Mouse (Mus musculus) left cerebral cortex, postnatal 10 days (tissue): ENCODE measurements around the gene Mis18a. TPM values are rescaled to one million over a fixed set of nuclear protein-coding genes. Genes with fewer than 3 reads are reported as not detected.
A peak's percentile ranks its signal among the peaks of the same experiment; 100 is the strongest.

Source experiments
- DNase-seq, 2 experiments: peaks; one replicate each; pipeline ENCODE4 v3.0.0; 2021 to 2022; ENCODE audit warnings: low spot score in 2 of 2, mixed read lengths in 1 of 2; ENCODE audit errors: extremely low spot score in 1 of 2
- intact Hi-C: fragments of 180-260 bp; cut with DNase I; formaldehyde crosslinking; loops from one replicate; pipeline ENCODE4 v1.15.1; 2025
- total RNA-seq, 2 experiments: library from RNA; stranded (reverse); gene quantifications; 2 replicates each; pipeline ENCODE4 v1.2.3; 2021

Mis18a gene
- total RNA-seq, 2 experiments from 2014 or later = 7.2 to 9.0 TPM

DNA sequence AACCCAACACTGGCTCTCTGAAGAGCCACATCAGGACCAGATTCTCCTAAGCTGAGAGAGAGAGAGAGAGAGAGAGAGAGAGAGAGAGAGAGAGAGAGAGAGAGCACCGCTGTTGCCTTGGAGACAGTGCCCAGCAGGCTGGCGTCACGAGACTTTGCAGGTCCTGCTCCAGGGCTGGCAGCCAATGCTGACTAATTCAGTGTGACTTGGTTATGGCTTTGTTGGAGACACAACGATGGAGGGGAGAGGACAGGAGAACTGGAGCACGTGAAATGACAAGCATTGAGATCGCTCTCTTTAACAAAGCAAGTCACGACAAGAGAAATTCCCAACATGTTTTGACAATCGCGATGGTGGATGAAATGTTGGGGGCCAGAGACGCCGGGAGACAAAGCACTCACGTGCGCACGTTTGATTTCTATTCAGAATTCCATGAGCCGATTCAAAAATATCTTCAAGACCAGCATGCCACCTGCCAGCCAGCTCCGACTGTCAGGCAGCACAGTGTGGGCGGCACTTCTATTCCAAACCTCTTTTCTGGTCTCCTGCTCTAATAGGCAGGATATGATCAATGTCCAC, 17.4 kb downstream of the Mis18a start:
- DNase-seq = peak; percentile 77 to 85
- intact Hi-C loops = loop anchor here (2.0 to 5.0 kb wide), 2 partner anchors 325 to 387 kb away; no protein-coding TSS in a partner anchor

GRCm38 (mm10) chr16:90706279-90706678, 20.9 kb downstream of the Mis18a start:
- intact Hi-C loops = no loop called here
- no peak for DNase-seq

GRCm38 (mm10) chr16:90704161-90704825, 22.9 kb downstream of the Mis18a start:
- no peak for DNase-seq
- intact Hi-C loops = no loop called here

GRCm38 (mm10) chr16:90703646-90704045, 23.6 kb downstream of the Mis18a start:
- DNase-seq = no peak
- intact Hi-C loops = no loop called here

DNA sequence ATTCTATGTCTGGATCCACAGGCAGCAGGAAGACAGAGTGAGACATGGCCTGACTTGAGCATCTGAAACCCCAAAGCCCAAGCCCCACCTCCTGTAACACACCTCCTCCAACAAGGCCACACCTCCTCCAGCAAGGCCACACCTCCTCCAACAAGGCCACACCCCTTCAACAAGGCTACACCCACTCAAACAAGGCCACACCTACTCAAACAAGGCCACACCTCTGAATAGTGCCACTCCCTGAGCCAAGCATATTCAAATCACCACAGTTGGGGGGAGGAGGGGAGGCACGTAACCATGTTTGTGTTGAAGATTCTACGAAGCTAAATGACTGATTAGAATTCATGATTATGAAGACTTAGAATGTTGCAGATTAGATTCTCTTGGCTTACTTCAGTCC, 25.7 kb downstream of the Mis18a start:
- no peak for DNase-seq
- intact Hi-C loops = no loop called here

GRCm38 (mm10) chr16:90699390-90699789, 27.8 kb downstream of the Mis18a start:
- intact Hi-C loops = no loop called here
- DNase-seq = no peak

- DNase-seq = no peak
- intact Hi-C loops = no loop called here
Observed at GRCm38 (mm10) chr16:90696306-90696705, 30.9 kb downstream of the Mis18a start.

DNA sequence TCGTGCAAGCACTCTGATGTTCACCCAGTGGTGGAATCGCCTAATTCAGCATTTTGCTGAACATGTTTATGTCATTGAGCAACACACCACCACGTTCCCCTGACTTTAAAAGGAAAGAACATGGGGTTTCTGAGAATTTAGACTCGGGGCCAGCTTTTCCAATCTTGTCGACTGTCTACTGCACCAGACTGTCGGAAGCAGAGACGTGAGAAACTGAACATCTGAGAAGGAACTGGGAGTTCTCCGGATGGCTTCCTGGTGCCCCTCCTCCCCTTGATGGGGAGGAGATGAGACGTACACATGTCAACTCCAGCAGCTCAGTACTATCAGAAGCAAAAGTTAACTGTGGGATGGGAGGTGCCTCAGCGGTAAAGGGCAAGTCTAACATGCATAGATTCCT, 32.1 kb downstream of the Mis18a start:
- DNase-seq = no peak
- intact Hi-C loops = no loop called here

GRCm38 (mm10) chr16:90694719-90695118, 32.5 kb downstream of the Mis18a start:
- intact Hi-C loops = no loop called here
- DNase-seq = peak in 1 of 2 experiments; percentile 58

DNA sequence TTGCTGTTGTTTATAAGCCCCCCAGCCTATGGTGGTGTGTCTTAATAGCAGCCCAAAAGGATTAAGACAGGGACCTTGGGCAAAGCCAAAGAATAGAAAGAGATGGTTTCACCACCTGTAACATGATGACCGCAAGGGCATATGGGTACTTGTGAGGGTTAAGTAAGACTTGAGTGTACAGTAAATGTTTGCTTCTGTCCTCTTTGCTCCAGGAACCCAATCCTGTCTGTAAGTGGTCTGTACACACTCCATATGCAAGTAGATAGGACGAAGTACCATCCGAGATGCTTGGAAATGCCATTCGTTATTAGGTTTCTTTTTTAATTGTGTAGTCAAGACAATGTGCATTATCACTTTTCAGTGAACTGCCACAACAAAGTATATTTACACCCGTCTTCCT, 33.6 kb downstream of the Mis18a start:
- intact Hi-C loops = no loop called here
- DNase-seq = no peak

DNA sequence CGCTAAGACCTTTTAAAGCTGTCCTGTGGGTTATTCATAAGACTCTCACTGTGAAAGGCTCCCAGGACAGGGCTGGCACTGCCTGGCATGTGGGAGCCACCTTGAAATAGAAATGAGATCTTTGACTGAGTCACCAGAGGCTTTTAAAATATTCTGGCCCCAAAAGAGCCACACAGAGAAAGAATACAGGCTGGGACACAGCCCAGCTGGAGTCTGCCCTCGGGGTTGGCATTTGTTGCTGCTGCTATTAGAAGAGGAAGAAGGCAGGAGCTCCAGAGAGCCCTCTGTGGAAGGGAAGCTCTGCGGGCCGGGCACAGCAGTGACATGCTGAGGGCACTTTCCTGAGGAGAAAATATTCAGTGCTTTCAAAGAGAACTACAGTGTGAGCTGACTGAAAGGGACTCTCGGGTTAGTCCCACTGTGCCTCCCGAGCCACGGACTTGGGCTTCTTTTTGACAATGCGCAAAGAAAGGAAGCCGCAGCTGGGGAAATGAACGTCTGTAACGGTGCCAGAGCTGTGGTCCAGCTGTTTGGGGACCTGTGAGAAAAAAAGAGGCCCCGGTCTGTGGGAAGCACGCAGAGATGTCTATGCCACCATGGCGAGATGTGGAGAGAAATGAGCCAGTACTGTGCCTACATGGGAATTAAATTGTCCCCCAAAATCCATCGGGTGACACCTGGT, 34.4 kb downstream of the Mis18a start:
- DNase-seq = peak; percentile 46 to 53
- intact Hi-C loops = no loop called here

DNA sequence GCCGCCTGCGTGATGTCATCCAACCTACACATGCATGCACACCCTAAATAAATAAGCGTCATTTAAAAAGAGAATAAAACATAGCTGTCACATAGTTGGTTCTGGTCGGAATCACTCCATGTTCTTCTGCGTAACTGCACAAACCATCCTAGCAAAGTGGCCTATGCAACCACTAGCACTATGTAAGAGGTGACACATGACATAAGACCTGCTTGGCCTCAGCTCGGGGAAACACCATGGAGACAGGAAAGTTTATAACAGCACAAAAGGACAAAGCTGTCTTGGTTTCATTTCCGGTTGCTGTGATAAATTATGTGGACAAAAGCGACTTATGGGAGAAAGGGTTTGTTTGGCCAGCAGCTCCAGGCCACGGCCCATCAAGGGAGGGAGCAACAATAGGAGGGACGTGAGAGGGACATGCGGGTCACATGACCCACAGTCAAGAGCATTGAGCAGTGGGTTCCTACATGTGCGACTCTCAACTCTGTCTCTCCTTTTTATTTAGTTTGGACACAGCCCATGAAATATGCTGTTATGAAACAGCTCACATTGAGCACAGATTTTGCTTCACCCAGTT, 39.4 kb downstream of the Mis18a start:
- intact Hi-C loops = no loop called here
- DNase-seq = no peak

- no peak for DNase-seq
- intact Hi-C loops = no loop called here
Observed at GRCm38 (mm10) chr16:90687011-90687410, 40.2 kb downstream of the Mis18a start.

DNA sequence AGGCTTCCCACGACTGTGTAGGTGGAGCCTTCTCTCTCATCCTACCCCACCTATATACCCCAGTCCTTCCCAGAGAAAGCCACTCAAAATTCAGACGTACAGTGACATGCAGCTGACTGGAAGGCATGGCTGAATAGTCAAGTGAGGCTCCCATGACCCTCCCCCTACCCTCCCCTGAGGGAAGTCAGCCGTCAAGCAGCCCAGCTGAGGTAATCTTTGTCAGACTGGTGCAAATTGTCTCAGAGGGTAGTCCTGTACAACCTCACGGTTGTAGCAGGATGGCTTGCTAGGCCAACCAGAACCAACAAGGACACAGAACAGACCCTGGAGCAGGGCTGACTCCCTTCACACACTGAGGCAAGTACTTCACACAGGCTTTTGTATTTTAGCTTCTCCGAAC, 43.1 kb downstream of the Mis18a start:
- intact Hi-C loops = no loop called here
- no peak for DNase-seq

GRCm38 (mm10) chr16:90679984-90680383, 47.2 kb downstream of the Mis18a start:
- intact Hi-C loops = no loop called here

DNA sequence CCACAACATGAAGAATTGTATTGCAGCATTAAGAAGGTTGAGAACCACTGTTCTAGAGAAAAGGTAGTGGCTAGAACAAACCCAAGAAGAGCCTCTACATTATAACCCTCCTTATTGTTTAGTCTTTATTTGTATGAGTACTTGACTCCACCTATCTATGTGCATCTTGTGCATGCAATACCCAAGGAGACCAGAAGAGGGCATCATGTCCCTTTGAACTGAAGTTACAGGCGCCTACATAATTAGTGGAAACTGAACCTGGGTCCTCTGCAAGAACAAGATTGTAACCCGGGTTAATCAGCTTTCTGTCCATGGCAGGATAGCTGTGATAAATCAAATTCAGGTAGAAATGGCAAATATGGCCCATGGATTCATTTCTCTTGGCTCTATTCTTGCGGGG, 48.4 kb downstream of the Mis18a start:
- no peak for DNase-seq

More at GRCm38 (mm10) chr16:90679984-90680383, 47.2 kb downstream of the Mis18a start:
- no peak for DNase-seq

DNA sequence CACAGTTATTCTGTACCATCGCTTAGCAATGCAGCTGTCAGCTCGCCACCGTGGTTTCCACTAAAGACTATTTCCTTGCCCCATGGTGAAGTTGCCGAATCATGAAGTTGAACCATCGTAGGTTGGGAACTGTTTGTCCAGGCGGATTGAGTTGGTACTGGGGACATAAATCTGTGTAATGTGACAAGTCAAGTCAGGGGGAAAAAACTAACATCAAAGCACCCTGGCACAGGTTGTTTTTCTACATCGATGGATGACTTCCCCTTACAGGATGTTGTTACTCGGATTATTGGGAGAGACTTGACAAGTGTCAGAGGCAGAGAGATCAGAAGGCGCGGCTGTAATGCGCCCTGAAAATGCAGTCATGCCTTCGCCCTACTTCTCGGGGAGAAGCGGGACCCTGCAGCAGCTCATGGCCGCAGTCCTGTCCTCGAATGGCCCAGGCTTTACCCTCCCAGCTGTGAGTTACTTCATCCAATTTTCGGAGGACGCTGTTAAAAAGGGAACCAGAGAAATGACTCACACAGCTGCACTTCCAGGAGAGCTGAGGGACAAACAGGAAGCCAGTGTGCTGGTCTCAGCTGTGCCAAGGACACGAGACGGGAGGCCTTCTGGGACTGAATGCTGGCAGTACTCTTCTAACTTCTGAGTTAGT, 50.2 kb downstream of the Mis18a start:
- intact Hi-C loops = no loop called here
- DNase-seq = peak in 1 of 2 experiments; percentile 42

More for the DNA sequence above, 48.4 kb downstream of the Mis18a start:
- intact Hi-C loops = no loop called here

- intact Hi-C loops = no loop called here
- no peak for DNase-seq
Observed at GRCm38 (mm10) chr16:90674651-90675050, 52.6 kb downstream of the Mis18a start.
